Mouse (Mus musculus): Measurements from ENCODE around the gene Atoh7. TPM values are rescaled to one million over a fixed set of nuclear protein-coding genes. Genes with fewer than 3 reads are reported as not detected.
"Not testable (repeated sequence)": the region's sequence is repeated elsewhere in the genome, so short reads cannot be mapped to it uniquely, and the experiment has no call there.

The Atoh7 gene
- polyA plus RNA-seq (2015; fragmentation: Nextera tagmentation; extraction: Ambion mirVana) = 0.09 and 0.18 TPM in 2 replicates

- Histone ChIP-seq H3K4me3 (peak within 1 kb of the TSS; percentile 62), H3K27me3 (peaks cover 46% of the 10 kb centered on the region), H3K4me1 (peaks cover 10% of the 10 kb centered on the region; the same call in 1 of the 2 replicates), H3K36me3 (no peaks in the 10 kb centered on the region), H3K9me3 (no peaks in the 10 kb centered on the region), H3K9ac (peak within 1 kb of the TSS; percentile 75), H3K4me2 (replicated peaks) (peak within 1 kb of the TSS; percentile 89), H3K27ac (no peak within 1 kb of the TSS)
- no peak for ATAC-seq (ENCODE audit: low FRiP score, low read depth)
- 6% methylated on average over 16 of the region's 16 CpGs for WGBS
Observed at GRCm38 (mm10) chr10:63099521-63099920, at the start of gene Atoh7. Gene Atoh7, plus strand, starts transcription at chr10:63099651.

DNA sequence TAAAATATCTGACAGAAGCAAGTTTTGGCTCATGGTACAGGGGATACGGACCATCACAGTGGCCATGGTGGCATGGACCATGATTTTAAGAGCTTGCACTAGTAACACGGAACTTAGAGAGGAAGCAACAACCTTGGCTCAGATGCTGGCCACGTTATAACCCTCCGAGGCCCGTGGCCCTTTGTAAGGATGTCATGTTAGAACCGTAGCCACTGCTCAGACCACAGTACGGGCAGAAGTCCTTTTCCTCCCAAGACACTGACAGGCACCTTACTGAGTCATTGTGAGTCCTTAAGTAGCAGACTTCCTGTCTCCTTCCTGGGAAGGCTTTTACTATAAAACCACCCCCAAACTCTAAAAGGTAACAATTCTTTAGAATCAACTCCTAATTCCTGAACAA lies 48.2 kb upstream of the Atoh7 start:
- no peak overlapping the region for H3K4me3 ChIP-seq
- WGBS = 78% methylated on average over 7 of the region's 7 CpGs
- no peak overlapping the region for H3K27ac ChIP-seq
- no peaks in the 10 kb centered on the region for H3K9me3 ChIP-seq
- ATAC-seq (ENCODE audit: low FRiP score, low read depth) = no peak
- no peaks in the 10 kb centered on the region for H3K36me3 ChIP-seq
- no peak overlapping the region for H3K4me2 ChIP-seq (replicated peaks)
- H3K9ac ChIP-seq = no peak overlapping the region
- H3K27me3 ChIP-seq = no peaks in the 10 kb centered on the region
- no peaks in the 10 kb centered on the region for H3K4me1 ChIP-seq

- Histone ChIP-seq H3K9ac (no peak overlapping the region), H3K9me3 (no peaks in the 10 kb centered on the region), H3K4me2 (replicated peaks) (no peak overlapping the region), H3K4me3 (no peak overlapping the region), H3K27me3 (no peaks in the 10 kb centered on the region), H3K36me3 (no peaks in the 10 kb centered on the region), H3K4me1 (no peaks in the 10 kb centered on the region), H3K27ac (no peak overlapping the region)
- ATAC-seq (ENCODE audit: low FRiP score, low read depth) = no peak
- 85% methylated on average over 6 of the region's 6 CpGs for WGBS
Observed at GRCm38 (mm10) chr10:63052011-63052410, 47.4 kb upstream of the Atoh7 start.

DNA sequence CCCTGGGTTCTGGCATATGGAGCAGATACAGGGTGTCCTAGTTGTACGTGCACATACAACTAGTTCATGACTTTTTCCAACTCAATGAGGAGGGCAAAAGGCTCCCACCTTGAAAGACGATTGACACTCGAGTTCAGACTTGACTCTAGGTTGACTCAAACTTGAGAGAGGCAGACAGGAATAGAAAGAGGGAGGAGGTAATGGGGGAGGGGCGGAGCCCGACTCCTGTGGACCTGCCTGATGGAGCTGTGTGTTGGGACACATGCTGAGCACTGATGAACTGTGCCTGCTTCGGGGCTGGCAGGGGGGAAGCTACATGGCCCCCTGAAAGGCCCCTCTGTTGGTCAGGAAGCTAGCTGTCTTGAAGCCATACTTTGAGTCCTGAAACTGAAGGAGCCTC lies 46.4 kb upstream of the Atoh7 start:
- Histone ChIP-seq H3K4me2 (replicated peaks) (no peak overlapping the region), H3K36me3 (no peaks in the 10 kb centered on the region), H3K27me3 (no peaks in the 10 kb centered on the region), H3K9ac (no peak overlapping the region), H3K27ac (no peak overlapping the region), H3K4me1 (no peaks in the 10 kb centered on the region), H3K9me3 (no peaks in the 10 kb centered on the region), H3K4me3 (no peak overlapping the region)
- WGBS = 56% methylated on average over 6 of the region's 6 CpGs
- ATAC-seq (ENCODE audit: low FRiP score, low read depth) = no peak

- H3K9me3 ChIP-seq; H3K27me3 ChIP-seq; H3K9ac ChIP-seq; H3K4me1 ChIP-seq; H3K4me2 ChIP-seq (replicated peaks); H3K4me3 ChIP-seq; ATAC-seq (ENCODE audit: low FRiP score, low read depth); H3K27ac ChIP-seq; H3K36me3 ChIP-seq: not testable (repeated sequence)
- WGBS = 78% methylated on average over 6 of the region's 6 CpGs
Observed at GRCm38 (mm10) chr10:63054071-63054470, 45.4 kb upstream of the Atoh7 start.

- no peak for ATAC-seq (ENCODE audit: low FRiP score, low read depth)
- H3K4me2 ChIP-seq (replicated peaks) = no peak overlapping the region
- H3K9me3 ChIP-seq = no peaks in the 10 kb centered on the region
- no peak overlapping the region for H3K27ac ChIP-seq
- H3K4me3 ChIP-seq = no peak overlapping the region
- no peak overlapping the region for H3K9ac ChIP-seq
- no peaks in the 10 kb centered on the region for H3K4me1 ChIP-seq
- H3K27me3 ChIP-seq = no peaks in the 10 kb centered on the region
- 77% methylated on average over 2 of the region's 2 CpGs for WGBS
- no peaks in the 10 kb centered on the region for H3K36me3 ChIP-seq
Observed at GRCm38 (mm10) chr10:63054586-63054985, 44.9 kb upstream of the Atoh7 start.

DNA sequence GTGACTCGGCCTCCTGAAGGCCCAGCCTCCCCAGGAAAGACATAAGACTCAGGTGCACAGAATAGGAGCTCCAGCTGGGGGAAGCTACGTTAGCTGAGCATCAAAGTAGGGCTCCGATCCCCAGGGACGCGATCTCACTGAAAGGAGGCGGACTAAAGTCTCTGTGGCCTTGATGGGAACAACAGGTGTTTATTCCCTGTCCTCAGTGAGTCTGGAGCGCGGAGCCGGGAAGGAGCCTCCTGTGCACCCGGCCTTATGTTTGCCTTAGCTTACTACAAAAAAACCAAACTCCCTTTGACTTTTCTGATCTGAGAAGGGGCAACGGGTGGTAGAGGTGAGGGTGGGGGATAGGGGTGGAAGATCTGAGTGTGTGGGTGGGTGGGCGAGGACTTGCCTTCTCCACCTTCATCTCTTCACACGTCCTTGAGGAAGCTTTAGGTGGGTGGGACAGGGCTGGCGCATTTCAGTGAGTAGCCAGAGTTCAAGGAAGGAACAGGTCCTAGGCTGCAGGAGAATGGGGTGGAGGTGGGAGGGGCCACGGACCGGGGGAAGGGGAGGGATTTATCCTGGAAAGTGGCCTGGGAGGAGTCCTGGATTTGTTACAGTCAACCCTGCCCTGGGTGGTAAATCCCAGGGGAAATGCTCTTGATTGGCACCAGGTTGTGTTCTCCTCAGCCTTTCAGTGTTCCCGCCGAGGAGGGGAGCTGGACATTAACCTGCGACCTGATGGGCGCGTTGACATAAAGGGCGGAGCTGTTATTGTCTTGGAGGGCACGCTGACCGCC lies 42.3 kb upstream of the Atoh7 start:
- Histone ChIP-seq H3K4me1 (no peaks in the 10 kb centered on the region), H3K27me3 (no peaks in the 10 kb centered on the region), H3K4me3 (no peak overlapping the region), H3K9ac (no peak overlapping the region), H3K4me2 (replicated peaks) (0 out of 2 replicates have a peak overlapping the region, but pooled peaks have one; percentile 9), H3K9me3 (no peaks in the 10 kb centered on the region), H3K36me3 (no peaks in the 10 kb centered on the region), H3K27ac (no peak overlapping the region)
- WGBS = 31% methylated on average over 24 of the region's 24 CpGs
- ATAC-seq (ENCODE audit: low FRiP score, low read depth) = peak; percentile 44; the same call in 1 of the 2 replicates

- no peaks in the 10 kb centered on the region for H3K27me3 ChIP-seq
- H3K27ac ChIP-seq = no peak within 1 kb of the TSS
- H3K4me1 ChIP-seq = no peaks in the 10 kb centered on the region
- no peaks in the 10 kb centered on the region for H3K36me3 ChIP-seq
- H3K9me3 ChIP-seq = no peaks in the 10 kb centered on the region
- no peak within 1 kb of the TSS for H3K4me2 ChIP-seq (replicated peaks)
- WGBS = 81% methylated on average over 2 of the region's 2 CpGs
- no peak within 1 kb of the TSS for H3K9ac ChIP-seq
- no peak for ATAC-seq (ENCODE audit: low FRiP score, low read depth)
- H3K4me3 ChIP-seq = no peak within 1 kb of the TSS
Observed at GRCm38 (mm10) chr10:63059862-63060261, 39.6 kb upstream of the Atoh7 start, which contains the start of gene Pbld1. Gene Pbld1, plus strand, starts transcription at chr10:63060162.

- no peak for ATAC-seq (ENCODE audit: low FRiP score, low read depth)
- no peak overlapping the region for H3K27ac ChIP-seq
- 74% methylated on average over 11 of the region's 11 CpGs for WGBS
- no peak overlapping the region for H3K4me3 ChIP-seq
- no peaks in the 10 kb centered on the region for H3K9me3 ChIP-seq
- no peaks in the 10 kb centered on the region for H3K27me3 ChIP-seq
- no peaks in the 10 kb centered on the region for H3K36me3 ChIP-seq
- H3K4me2 ChIP-seq (replicated peaks) = no peak overlapping the region
- no peak overlapping the region for H3K9ac ChIP-seq
- no peaks in the 10 kb centered on the region for H3K4me1 ChIP-seq
Observed at GRCm38 (mm10) chr10:63060406-63060805, 39.0 kb upstream of the Atoh7 start.

DNA sequence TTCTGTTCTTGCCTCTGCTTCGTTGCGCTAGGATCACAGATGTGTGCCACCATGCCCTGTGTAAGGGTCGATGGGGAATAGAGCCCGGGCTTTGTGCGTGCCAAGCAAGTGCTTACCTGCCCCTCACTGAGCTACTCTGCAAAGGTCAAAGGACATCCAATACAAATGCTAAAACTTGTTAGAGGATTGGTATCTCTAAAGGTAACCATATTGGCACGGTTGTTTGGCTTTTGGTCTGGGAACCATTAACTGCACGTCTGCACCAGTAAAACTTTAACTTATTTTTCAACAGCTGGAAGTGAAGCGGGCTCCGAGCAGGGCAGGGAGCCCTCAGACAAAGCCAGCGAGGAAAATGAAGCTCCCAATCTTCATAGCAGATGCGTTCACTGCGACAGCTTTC lies 38.2 kb upstream of the Atoh7 start:
- Histone ChIP-seq H3K9ac (no peak overlapping the region), H3K27ac (no peak overlapping the region), H3K4me2 (replicated peaks) (no peak overlapping the region), H3K4me3 (no peak overlapping the region), H3K9me3 (no peaks in the 10 kb centered on the region), H3K27me3 (no peaks in the 10 kb centered on the region), H3K36me3 (no peaks in the 10 kb centered on the region), H3K4me1 (no peaks in the 10 kb centered on the region)
- no peak for ATAC-seq (ENCODE audit: low FRiP score, low read depth)
- 63% methylated on average over 12 of the region's 12 CpGs for WGBS

- 90% methylated on average over 5 of the region's 5 CpGs for WGBS
- no peak overlapping the region for H3K4me2 ChIP-seq (replicated peaks)
Observed at GRCm38 (mm10) chr10:63062696-63063095, 36.8 kb upstream of the Atoh7 start.

GRCm38 (mm10) chr10:63063365-63063764 lies 36.1 kb upstream of the Atoh7 start:
- Histone ChIP-seq H3K9me3 (no peaks in the 10 kb centered on the region), H3K9ac (no peak overlapping the region), H3K27ac (no peak overlapping the region), H3K4me1 (no peaks in the 10 kb centered on the region), H3K27me3 (no peaks in the 10 kb centered on the region), H3K36me3 (no peaks in the 10 kb centered on the region), H3K4me3 (no peak overlapping the region), H3K4me2 (replicated peaks) (no peak overlapping the region)
- ATAC-seq (ENCODE audit: low FRiP score, low read depth) = no peak
- WGBS = 89% methylated on average over 7 of the region's 7 CpGs

More at GRCm38 (mm10) chr10:63062696-63063095, 36.8 kb upstream of the Atoh7 start:
- H3K9me3 ChIP-seq = no peaks in the 10 kb centered on the region
- no peaks in the 10 kb centered on the region for H3K4me1 ChIP-seq
- no peak overlapping the region for H3K4me3 ChIP-seq
- H3K9ac ChIP-seq = no peak overlapping the region
- no peak for ATAC-seq (ENCODE audit: low FRiP score, low read depth)
- no peak overlapping the region for H3K27ac ChIP-seq
- H3K36me3 ChIP-seq = no peaks in the 10 kb centered on the region
- H3K27me3 ChIP-seq = no peaks in the 10 kb centered on the region

DNA sequence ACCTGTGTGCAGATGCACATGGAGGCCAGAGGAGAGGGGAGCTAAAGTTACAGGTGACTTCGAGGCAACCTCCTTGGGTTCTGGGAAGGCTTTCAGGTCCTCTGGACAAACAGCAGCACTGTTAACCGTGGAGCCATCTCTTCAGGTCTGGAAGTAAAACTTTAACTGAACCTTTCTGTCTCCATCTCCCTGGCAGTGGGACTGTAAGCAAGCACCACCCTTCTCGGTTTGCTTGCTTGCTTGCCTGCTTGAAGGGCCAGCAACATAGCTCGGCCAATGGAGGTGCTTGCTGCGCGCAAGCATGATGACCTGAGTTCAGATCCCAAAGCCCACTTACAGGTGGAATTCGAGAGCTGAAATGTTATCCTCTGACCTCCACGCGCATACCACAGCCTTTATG lies 34.9 kb upstream of the Atoh7 start:
- Histone ChIP-seq H3K36me3 (no peaks in the 10 kb centered on the region), H3K4me3 (no peak overlapping the region)
- ATAC-seq (ENCODE audit: low FRiP score, low read depth) = no peak

More for the DNA sequence above, 34.9 kb upstream of the Atoh7 start:
- no peak overlapping the region for H3K27ac ChIP-seq
- no peaks in the 10 kb centered on the region for H3K9me3 ChIP-seq
- WGBS = 83% methylated on average over 9 of the region's 9 CpGs
- no peak overlapping the region for H3K9ac ChIP-seq
- H3K27me3 ChIP-seq = no peaks in the 10 kb centered on the region
- H3K4me1 ChIP-seq = no peaks in the 10 kb centered on the region
- no peak overlapping the region for H3K4me2 ChIP-seq (replicated peaks)

Data from limb, embryonic 13.5 days (tissue).